Mouse (Mus musculus) left cerebral cortex, adult 9 months (tissue): ENCODE results near the gene Tax1bp1.

Source experiments
- DNase-seq, 2 experiments: peaks; one replicate each; pipeline ENCODE4 v3.0.0; 2022; ENCODE audit warnings: low spot score in 2 of 2

Tax1bp1 gene

GRCm38 (mm10) chr6:52796691-52797090 lies 83.2 kb downstream of the Tax1bp1 start:
- no peak for DNase-seq

- DNase-seq = no peak
Measured at GRCm38 (mm10) chr6:52797252-52797800, 83.8 kb downstream of the Tax1bp1 start.

- DNase-seq = no peak
Measured at GRCm38 (mm10) chr6:52802181-52802580, 88.7 kb downstream of the Tax1bp1 start.

GRCm38 (mm10) chr6:52805237-52805856 lies 91.8 kb downstream of the Tax1bp1 start:
- no peak for DNase-seq
